Mouse (Mus musculus) heart, adult 2 months (tissue): Measurements from ENCODE around the gene Chrm1.

Experiments used
- CTCF ChIP-seq: fragments of 200-600 bp; IDR thresholded peaks from 2 replicates; pipeline ENCODE4 v1.8.1; 2022; ENCODE audit warnings: antibody characterized with exemption, mild to moderate bottlenecking, moderate library complexity
- EP300 ChIP-seq: fragments of 200-500 bp; IDR thresholded peaks from 2 replicates; pipeline ENCODE4 v1.6.1; 2011; ENCODE audit warnings: low read depth, low read length, control low read depth; ENCODE audit not compliant: insufficient read depth
- POLR2A ChIP-seq: fragments of 200-500 bp; IDR thresholded peaks from 2 replicates; pipeline ENCODE4 v1.6.1; 2011; ENCODE audit warnings: mild to moderate bottlenecking, low read depth, low read length, control low read depth; ENCODE audit not compliant: insufficient read depth

DNA sequence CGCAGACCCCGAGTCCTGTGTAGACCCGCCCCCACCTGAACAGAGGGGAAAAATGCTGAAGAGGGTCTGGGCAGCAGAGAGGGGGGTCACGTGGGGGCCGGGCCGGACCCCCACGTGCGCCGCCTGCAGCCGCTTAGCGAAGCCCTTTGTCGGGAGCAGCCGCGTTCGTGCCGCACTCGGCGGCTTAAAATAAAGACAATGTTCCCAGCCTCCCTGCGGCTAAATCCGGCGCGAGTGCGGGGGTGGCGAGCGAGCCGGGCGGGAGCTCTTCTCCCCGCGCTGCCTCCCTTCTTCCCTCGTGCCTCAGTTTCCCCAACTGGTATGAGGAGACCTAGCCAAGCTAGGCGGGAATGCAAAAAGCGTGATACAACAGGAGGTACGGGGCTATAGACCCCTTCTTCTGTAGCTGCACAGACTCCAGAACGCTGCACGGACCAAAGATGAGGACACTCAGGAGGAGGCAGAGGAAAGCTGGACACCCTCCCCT lies 1.7 kb upstream of the Chrm1 start:
- TF ChIP-seq POLR2A (no peak), CTCF (no peak), EP300 (no peak)
